Mouse (Mus musculus) erythroblast, embryonic 14.5 days (primary cell): Measurements from ENCODE around the gene Kdm7a.

Source experiments
- GATA1 ChIP-seq: IDR thresholded peaks from 2 replicates; pipeline ENCODE4 v1.6.1; 2012; ENCODE audit warnings: low read length, inconsistent platforms, mixed read lengths
- TAL1 ChIP-seq: IDR thresholded peaks from 3 replicates; pipeline ENCODE4 v1.6.1; 2012; ENCODE audit warnings: low read length, inconsistent platforms, mixed read lengths

DNA sequence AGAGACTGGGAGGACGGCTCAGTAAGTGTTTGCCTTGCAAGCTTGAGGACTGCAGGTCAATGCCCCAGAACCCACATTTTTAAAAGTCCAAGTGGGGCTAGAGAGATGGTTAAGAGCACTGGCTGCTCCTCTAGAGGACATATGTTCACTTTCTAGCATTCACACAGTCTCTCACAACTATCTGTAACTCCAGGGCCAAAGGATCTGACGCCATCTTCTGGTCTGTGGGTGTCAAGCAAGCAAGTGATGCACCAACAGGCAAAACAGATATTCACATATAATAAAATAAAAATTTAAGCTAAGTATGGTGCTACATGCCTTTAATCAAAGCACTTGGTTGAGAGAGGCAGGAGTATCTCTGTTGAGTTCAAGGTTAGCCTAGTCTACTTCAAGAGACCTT lies 99.8 kb downstream of the Kdm7a start:
- no peak for TF ChIP-seq GATA1
- no peak for TF ChIP-seq TAL1
